ENCODE assay signal across 22 mouse cellular contexts in the genomic region with DNA sequence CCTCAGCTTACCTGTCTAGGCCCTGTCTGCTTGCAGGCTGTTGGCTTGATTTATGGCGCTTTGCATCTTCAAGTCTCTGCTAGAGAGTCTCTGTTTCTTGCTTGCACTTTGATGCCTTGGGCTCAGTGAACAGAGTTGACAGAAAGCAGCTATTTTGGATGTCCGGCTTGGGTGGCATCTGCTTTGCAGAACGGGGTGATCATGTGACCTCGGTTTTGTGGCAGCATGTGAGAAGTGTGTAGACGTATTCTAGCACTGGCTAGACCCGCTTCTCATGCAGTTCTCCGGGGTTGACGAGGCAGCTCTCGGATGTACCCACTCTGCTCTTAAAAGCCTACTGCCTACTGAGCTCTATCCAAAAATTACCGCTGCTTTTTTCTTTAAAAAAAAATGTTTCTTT.
"Had no signal": no experiment of that assay in that cellular context is flagged by ENCODE, and none has a peak within 500 bp of the region (broad histone marks: within the 10 kb centered on the region; RNA-seq: fewer than 3 reads in every experiment).

No protein-coding gene starts in this region.

- H3K4me3 ChIP-seq: liver, embryonic 12.5 days; lung, embryonic 15.5 days; midbrain, embryonic 10.5 days; midbrain, embryonic 12.5 days; myocyte; neural tube, embryonic 13.5 days; neural tube, embryonic 15.5 days had no signal

- H3K9me3 ChIP-seq: liver, embryonic 12.5 days; lung, embryonic 15.5 days; midbrain, embryonic 10.5 days; midbrain, embryonic 12.5 days; neural tube, embryonic 13.5 days; neural tube, embryonic 15.5 days had no signal

- H3K27ac ChIP-seq: liver, embryonic 12.5 days; liver, embryonic 14.5 days; lung, embryonic 15.5 days; macrophage; midbrain, embryonic 10.5 days; midbrain, embryonic 12.5 days; neural tube, embryonic 13.5 days; neural tube, embryonic 15.5 days had no signal

- H3K36me3 ChIP-seq: lung, embryonic 15.5 days; midbrain, embryonic 12.5 days; neural tube, embryonic 13.5 days; neural tube, embryonic 15.5 days had no signal

- DNase-seq: lung, adult 2 months; lung, postnatal 14 days; lung, postnatal 36 days; midbrain, embryonic 14.5 days; retina, postnatal 1 day; right cerebral cortex, adult 18-20 months; right cerebral cortex, postnatal 25 days; right cerebral cortex, postnatal 4 days; spleen, adult 18-20 months; thymus, adult 18-20 months; thymus, postnatal 14 days; thymus, postnatal 36 days had no signal

- H3K27me3 ChIP-seq: liver, embryonic 12.5 days; lung, embryonic 15.5 days; midbrain, embryonic 12.5 days; neural tube, embryonic 13.5 days; neural tube, embryonic 15.5 days had no signal

- H3K4me2 ChIP-seq: liver, embryonic 12.5 days; lung, embryonic 15.5 days; midbrain, embryonic 12.5 days; neural tube, embryonic 13.5 days; neural tube, embryonic 15.5 days had no signal

- ATAC-seq: liver, embryonic 12.5 days; lung, postnatal 0 days had no signal

- H3K9ac ChIP-seq: liver, embryonic 12.5 days; liver, embryonic 14.5 days; lung, embryonic 15.5 days; midbrain, embryonic 12.5 days; neural tube, embryonic 13.5 days; neural tube, embryonic 15.5 days had no signal
